Mouse (Mus musculus): ENCODE measurements at regions not wholly inside any gene's neighbourhood (a gene's known extent, or its start where the extent isn't known, plus 50 kb on each side); places are given as distances from the start of the nearest gene placed in this dataset.

DNA sequence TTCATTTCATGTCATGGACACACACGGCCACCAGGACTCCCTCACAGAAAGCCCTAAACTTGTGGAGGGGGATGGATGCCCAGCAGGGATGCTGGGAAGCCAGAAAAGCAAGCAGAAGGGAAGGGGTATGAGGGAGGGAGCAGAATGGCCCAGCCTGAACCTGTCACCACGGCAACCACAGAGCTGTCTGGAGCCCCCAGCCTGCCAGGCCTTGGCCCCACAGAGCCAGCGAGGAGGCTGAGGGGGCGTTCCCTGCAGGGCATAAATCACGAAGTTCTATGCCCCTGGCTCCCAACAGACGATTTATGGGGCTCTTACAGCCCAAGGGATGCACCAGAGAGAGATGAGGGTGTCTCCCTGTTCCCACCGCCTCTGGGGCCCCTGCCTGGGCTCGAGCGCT, 93.7 kb upstream of the Zbtb40 start:
- TF ChIP-seq POLR2A (IDR thresholded peaks at IDR 0.05; ENCODE audit: extremely low read depth, insufficient read depth, low read length) (no peak), CTCF (IDR thresholded peaks at IDR 0.05; ENCODE audit: extremely low read depth, insufficient read depth, low read length) (no peak)
